Mouse (Mus musculus): Measurements from ENCODE around the gene Sart3. TPM values are rescaled to one million over a fixed set of nuclear protein-coding genes. Genes with fewer than 3 reads are reported as not detected.

Sart3 gene
- polyA plus RNA-seq, 1 experiment from 2014 or later: 9.1 TPM

- Histone ChIP-seq H3K9ac (ENCODE audit: low read depth, low read length) (no peak overlapping the region), H3K27me3 (replicated peaks; ENCODE audit: control insufficient read depth, insufficient read depth, low read length) (no peaks in the 10 kb centered on the region), H3K4me2 (replicated peaks; ENCODE audit: low read depth) (peak overlapping the region; percentile 52), H3K36me3 (ENCODE audit: control insufficient read depth, insufficient read depth) (0 out of 2 replicates have a peak, but pooled peaks cover 5% of the 10 kb centered on the region), H3K9me3 (ENCODE audit: control insufficient read depth) (no peaks in the 10 kb centered on the region), H3K4me1 (replicated peaks; ENCODE audit: control insufficient read depth, insufficient read depth, low read length) (no peaks in the 10 kb centered on the region), H3K27ac (ENCODE audit: low read depth, low read length) (no peak overlapping the region; the same call in 1 of the 2 replicates), H3K4me3 (ENCODE audit: low read depth, low read length) (no peak overlapping the region)
- no peak for TF ChIP-seq CTCF (IDR thresholded peaks at IDR 0.05; ENCODE audit: low read depth)
- no peak for ATAC-seq
- 7% methylated on average over 13 of the region's 13 CpGs for WGBS
Observed at GRCm38 (mm10) chr5:113796401-113797148, 24.3 kb upstream of the Sart3 start.

GRCm38 (mm10) chr5:113791197-113792095, 19.1 kb upstream of the Sart3 start:
- no peak overlapping the region for H3K27ac ChIP-seq (ENCODE audit: low read depth, low read length)
- H3K27me3 ChIP-seq (replicated peaks; ENCODE audit: control insufficient read depth, insufficient read depth, low read length): no peaks in the 10 kb centered on the region
- WGBS: 64% methylated on average over 16 of the region's 16 CpGs
- no peak for TF ChIP-seq CTCF (IDR thresholded peaks at IDR 0.05; ENCODE audit: low read depth)
- 0 out of 2 replicates have a peak, but pooled peaks cover 2% of the 10 kb centered on the region for H3K4me1 ChIP-seq (replicated peaks; ENCODE audit: control insufficient read depth, insufficient read depth, low read length)
- 0 out of 2 replicates have a peak, but pooled peaks cover 5% of the 10 kb centered on the region for H3K36me3 ChIP-seq (ENCODE audit: control insufficient read depth, insufficient read depth)
- H3K9ac ChIP-seq (ENCODE audit: low read depth, low read length): no peak overlapping the region
- H3K4me2 ChIP-seq (replicated peaks; ENCODE audit: low read depth): no peak overlapping the region
- 0 out of 2 replicates have a peak, but pooled peaks have one; percentile 37 for ATAC-seq
- H3K4me3 ChIP-seq (ENCODE audit: low read depth, low read length): no peak overlapping the region
- H3K9me3 ChIP-seq (ENCODE audit: control insufficient read depth): no peaks in the 10 kb centered on the region

- no peaks in the 10 kb centered on the region for H3K27me3 ChIP-seq (replicated peaks; ENCODE audit: control insufficient read depth, insufficient read depth, low read length)
- no peaks in the 10 kb centered on the region for H3K9me3 ChIP-seq (ENCODE audit: control insufficient read depth)
- H3K27ac ChIP-seq (ENCODE audit: low read depth, low read length): no peak overlapping the region
- 0 out of 2 replicates have a peak, but pooled peaks cover 2% of the 10 kb centered on the region for H3K4me1 ChIP-seq (replicated peaks; ENCODE audit: control insufficient read depth, insufficient read depth, low read length)
- no peak overlapping the region for H3K4me2 ChIP-seq (replicated peaks; ENCODE audit: low read depth)
- ATAC-seq: no peak
- no peak overlapping the region for H3K9ac ChIP-seq (ENCODE audit: low read depth, low read length)
- no peak overlapping the region for H3K4me3 ChIP-seq (ENCODE audit: low read depth, low read length)
- TF ChIP-seq CTCF (IDR thresholded peaks at IDR 0.05; ENCODE audit: low read depth): no peak
- WGBS: 37% methylated on average over 10 of the region's 11 CpGs
- 0 out of 2 replicates have a peak, but pooled peaks cover 5% of the 10 kb centered on the region for H3K36me3 ChIP-seq (ENCODE audit: control insufficient read depth, insufficient read depth)
Observed at GRCm38 (mm10) chr5:113790453-113791196, 18.3 kb upstream of the Sart3 start.

- Histone ChIP-seq H3K9me3 (ENCODE audit: control insufficient read depth) (no peaks in the 10 kb centered on the region), H3K4me1 (replicated peaks; ENCODE audit: control insufficient read depth, insufficient read depth, low read length) (0 out of 2 replicates have a peak, but pooled peaks cover 2% of the 10 kb centered on the region), H3K36me3 (ENCODE audit: control insufficient read depth, insufficient read depth) (no peaks in the 10 kb centered on the region), H3K27me3 (replicated peaks; ENCODE audit: control insufficient read depth, insufficient read depth, low read length) (no peaks in the 10 kb centered on the region), H3K4me2 (replicated peaks; ENCODE audit: low read depth) (no peak overlapping the region), H3K4me3 (ENCODE audit: low read depth, low read length) (no peak overlapping the region), H3K9ac (ENCODE audit: low read depth, low read length) (no peak overlapping the region), H3K27ac (ENCODE audit: low read depth, low read length) (no peak overlapping the region)
- no peak for TF ChIP-seq CTCF (IDR thresholded peaks at IDR 0.05; ENCODE audit: low read depth)
- 40% methylated on average over 7 of the region's 7 CpGs for WGBS
- ATAC-seq: no peak
Observed at GRCm38 (mm10) chr5:113789075-113789788, 16.9 kb upstream of the Sart3 start.

- no peaks in the 10 kb centered on the region for H3K27me3 ChIP-seq (replicated peaks; ENCODE audit: control insufficient read depth, insufficient read depth, low read length)
- no peak overlapping the region for H3K9ac ChIP-seq (ENCODE audit: low read depth, low read length)
- TF ChIP-seq CTCF (IDR thresholded peaks at IDR 0.05; ENCODE audit: low read depth): no peak
- no peak for ATAC-seq
- no peak overlapping the region for H3K4me2 ChIP-seq (replicated peaks; ENCODE audit: low read depth)
- no peaks in the 10 kb centered on the region for H3K9me3 ChIP-seq (ENCODE audit: control insufficient read depth)
- H3K27ac ChIP-seq (ENCODE audit: low read depth, low read length): no peak overlapping the region
- no peaks in the 10 kb centered on the region for H3K36me3 ChIP-seq (ENCODE audit: control insufficient read depth, insufficient read depth)
- 0 out of 2 replicates have a peak, but pooled peaks cover 2% of the 10 kb centered on the region for H3K4me1 ChIP-seq (replicated peaks; ENCODE audit: control insufficient read depth, insufficient read depth, low read length)
- no peak overlapping the region for H3K4me3 ChIP-seq (ENCODE audit: low read depth, low read length)
- 46% methylated on average over 6 of the region's 6 CpGs for WGBS
Observed at GRCm38 (mm10) chr5:113788645-113789044, 16.3 kb upstream of the Sart3 start.

All from intestine, postnatal 0 days (tissue).